Mouse (Mus musculus) liver, embryonic 14.5 days (tissue): Measurements from ENCODE around the gene Ttc17. TPM values are rescaled to one million over a fixed set of nuclear protein-coding genes. Genes with fewer than 3 reads are reported as not detected.

Experiments
- ATAC-seq: fragments of 200-750 bp; cut with Nextera tagmentation; 2 replicates; pipeline ENCODE4 v1.8.0; 2017; ENCODE audit warnings: moderate number of reproducible peaks, mild to moderate bottlenecking, moderate library complexity; ENCODE audit not compliant: insufficient read depth
- DNase-seq, 3 experiments: peaks; one replicate each; pipeline ENCODE4 v3.0.0-alpha.2; 2012 to 2013; ENCODE audit warnings: low read depth in 3 of 3, low spot score in 3 of 3
- H3K27ac ChIP-seq: fragments of 300-500 bp; sonication (generic); 2 replicates; pipeline ENCODE4 v1.5.1; 2014; ENCODE audit warnings: moderate library complexity, mild to moderate bottlenecking, control low read depth, inconsistent platforms
- H3K27me3 ChIP-seq: fragments of 300-500 bp; sonication (generic); 2 replicates; pipeline ENCODE4 v1.6.1; 2014; ENCODE audit warnings: mild to moderate bottlenecking, low read length, moderate library complexity; ENCODE audit not compliant: control insufficient read depth, insufficient read depth
- H3K36me3 ChIP-seq: fragments of 300-500 bp; sonication (generic); replicated peaks from 2 replicates; pipeline ENCODE4 v1.6.1; 2014; ENCODE audit warnings: low read depth; ENCODE audit not compliant: control insufficient read depth, insufficient read depth
- H3K4me1 ChIP-seq, 2 experiments: fragments of 200-500 bp in 1 of 2; fragments of 300-500 bp in 1 of 2; sonication (generic) in 1 of 2; replicated peaks; 2 replicates each; pipeline ENCODE4 v1.6.1; 2012 to 2014; ENCODE audit warnings: antibody characterized with exemption in 1 of 2, inconsistent platforms in 1 of 2, low read length in 1 of 2; ENCODE audit not compliant: control insufficient read depth in 2 of 2, insufficient read depth in 2 of 2
- H3K4me2 ChIP-seq: fragments of 300-500 bp; sonication (generic); 2 replicates; pipeline ENCODE4 v1.6.1; 2014; ENCODE audit warnings: low read depth, mild to moderate bottlenecking, control low read depth, moderate library complexity
- H3K4me3 ChIP-seq, 2 experiments: fragments of 200-500 bp in 1 of 2; fragments of 300-500 bp in 1 of 2; sonication (generic) in 1 of 2; 2 replicates each; pipeline ENCODE4 v1.5.1; 2012 to 2014; ENCODE audit warnings: low read depth in 2 of 2, low read length in 2 of 2, mild to moderate bottlenecking in 2 of 2, control low read depth in 1 of 2, inconsistent platforms in 1 of 2, moderate library complexity in 1 of 2; ENCODE audit not compliant: insufficient read depth in 1 of 2
- H3K9ac ChIP-seq: fragments of 300-500 bp; sonication (generic); replicated peaks from 2 replicates; pipeline ENCODE4 v1.6.1; 2014; ENCODE audit warnings: mild to moderate bottlenecking, control low read depth, moderate library complexity
- H3K9me3 ChIP-seq: fragments of 300-500 bp; sonication (generic); 2 replicates; pipeline ENCODE4 v1.6.1; 2016; ENCODE audit warnings: low read length, mixed read lengths; ENCODE audit not compliant: control insufficient read depth
- CTCF ChIP-seq: IDR thresholded peaks from 2 replicates; pipeline ENCODE4 v1.5.1; 2016; ENCODE audit warnings: antibody characterized with exemption, low read depth, control low read depth
- EP300 ChIP-seq: IDR thresholded peaks from 2 replicates; pipeline ENCODE4 v1.6.1; 2016; ENCODE audit warnings: antibody characterized with exemption, low read depth
- WGBS: fragments of 180-500 bp; shearing (Covaris S2); extraction: QIAGEN DNeasy Blood & Tissue Kit; methylation state at CpG from one replicate; pipeline ENCODE4 v1.1.7; 2014; ENCODE audit not compliant: insufficient replicate concordance; 5-methylcytosine and 5-hydroxymethylcytosine counted together
- polyA plus RNA-seq, 2 experiments: library from polyadenylated mRNA; depleted of rRNA in 1 of 2; stranded (reverse) in 1 of 2; unstranded in 1 of 2; fragments of >200 nt; fragmentation: Nextera tagmentation in 1 of 2; extraction: Ambion mirVana in 1 of 2; gene quantifications; 2 replicates each; pipeline versions ENCODE4 v1.2.1 to v1.2.3; 2012 to 2014

The Ttc17 gene
- polyA plus RNA-seq, 2 experiments = 3.6 to 5.1 TPM

- H3K9me3 ChIP-seq = no peaks in the 10 kb centered on the region
- H3K4me1 ChIP-seq = no peaks in the 10 kb centered on the region
- no peak for ATAC-seq
- H3K36me3 ChIP-seq = no peaks in the 10 kb centered on the region; the same call in 1 of the 2 replicates
- WGBS = 79% methylated on average over 5 of the region's 5 CpGs
- no peak overlapping the region for H3K4me3 ChIP-seq
- no peak for DNase-seq
- no peak for TF ChIP-seq CTCF
- no peak for TF ChIP-seq EP300
- no peak overlapping the region for H3K4me2 ChIP-seq
- H3K9ac ChIP-seq = no peak overlapping the region
- H3K27ac ChIP-seq = no peak overlapping the region
- H3K27me3 ChIP-seq = no peaks in the 10 kb centered on the region
These were observed 67.0 kb downstream of the Ttc17 start for GRCm38 (mm10) chr2:94339495-94339894.

- TF ChIP-seq EP300 = no peak
- no peak for TF ChIP-seq CTCF
These were observed 70.2 kb downstream of the Ttc17 start for GRCm38 (mm10) chr2:94336336-94336735.

DNA sequence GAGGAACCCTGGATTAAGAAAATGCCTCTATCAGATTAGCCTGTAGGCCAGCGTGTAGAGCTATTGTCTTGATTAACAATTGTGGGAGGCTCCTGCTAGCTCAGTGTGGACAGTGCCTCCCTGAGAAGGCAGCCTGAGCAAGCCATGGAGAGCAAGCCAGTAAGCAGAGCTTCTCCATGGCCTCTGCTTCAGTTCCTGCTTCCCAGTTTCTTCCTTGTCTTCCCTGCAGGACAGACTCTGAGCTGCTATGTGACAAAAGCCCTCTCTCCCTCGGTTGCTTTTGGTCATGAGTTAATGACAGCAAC lies 71.8 kb downstream of the Ttc17 start:
- Histone ChIP-seq H3K27ac (no peak overlapping the region), H3K9ac (no peak overlapping the region), H3K27me3 (no peaks in the 10 kb centered on the region), H3K9me3 (no peaks in the 10 kb centered on the region), H3K36me3 (no peaks in the 10 kb centered on the region), H3K4me3 (no peak overlapping the region), H3K4me2 (no peak overlapping the region), H3K4me1 (no peaks in the 10 kb centered on the region)
- TF ChIP-seq EP300 (no peak), CTCF (no peak)
- WGBS = 44% methylated on average over 2 of the region's 2 CpGs
- DNase-seq = no peak
- ATAC-seq = no peak

More at GRCm38 (mm10) chr2:94336336-94336735, 70.2 kb downstream of the Ttc17 start:
- no peak overlapping the region for H3K9ac ChIP-seq
- DNase-seq (no peak), ATAC-seq (no peak)
- H3K27me3 ChIP-seq = no peaks in the 10 kb centered on the region
- no peaks in the 10 kb centered on the region for H3K4me1 ChIP-seq
- H3K27ac ChIP-seq = no peak overlapping the region
- 85% methylated on average over 9 of the region's 9 CpGs for WGBS
- no peak overlapping the region for H3K4me3 ChIP-seq
- no peaks in the 10 kb centered on the region for H3K9me3 ChIP-seq
- H3K4me2 ChIP-seq = no peak overlapping the region
- no peaks in the 10 kb centered on the region; the same call in 1 of the 2 replicates for H3K36me3 ChIP-seq

GRCm38 (mm10) chr2:94333841-94334741 lies 72.4 kb downstream of the Ttc17 start:
- no peak overlapping the region for H3K4me3 ChIP-seq
- ATAC-seq = no peak
- H3K27me3 ChIP-seq = no peaks in the 10 kb centered on the region
- no peak for DNase-seq
- no peaks in the 10 kb centered on the region for H3K36me3 ChIP-seq
- TF ChIP-seq EP300 = no peak
- TF ChIP-seq CTCF = no peak
- 77% methylated on average over 14 of the region's 14 CpGs for WGBS
- H3K4me1 ChIP-seq = no peaks in the 10 kb centered on the region
- no peaks in the 10 kb centered on the region for H3K9me3 ChIP-seq
- no peak overlapping the region for H3K4me2 ChIP-seq
- H3K27ac ChIP-seq = no peak overlapping the region
- no peak overlapping the region for H3K9ac ChIP-seq

DNA sequence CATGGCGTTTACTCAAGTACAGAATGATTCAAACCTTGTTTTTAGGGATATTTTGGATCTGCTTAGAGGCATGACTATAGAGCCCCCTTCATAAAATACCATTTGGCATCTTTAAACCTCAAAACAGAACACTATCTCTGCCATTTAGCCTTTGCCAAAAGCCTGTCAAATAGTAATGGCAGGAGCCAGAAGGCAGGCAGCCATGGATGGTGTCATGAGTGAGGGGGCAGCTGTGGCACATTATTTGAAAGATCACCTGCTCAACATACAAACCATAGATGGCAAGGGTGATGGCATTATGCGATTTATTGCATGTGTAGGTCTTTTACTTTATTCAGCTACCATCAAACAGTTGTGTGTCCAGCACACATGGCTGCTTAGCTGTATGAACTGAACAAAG lies 73.4 kb downstream of the Ttc17 start:
- ATAC-seq (no peak), DNase-seq (no peak)
- no peaks in the 10 kb centered on the region for H3K27me3 ChIP-seq
- H3K9me3 ChIP-seq = no peaks in the 10 kb centered on the region
- no peaks in the 10 kb centered on the region for H3K36me3 ChIP-seq
- 71% methylated on average over 2 of the region's 2 CpGs for WGBS
- H3K4me3 ChIP-seq = no peak overlapping the region
- no peak overlapping the region for H3K9ac ChIP-seq
- H3K27ac ChIP-seq = no peak overlapping the region
- no peaks in the 10 kb centered on the region for H3K4me1 ChIP-seq
- no peak overlapping the region for H3K4me2 ChIP-seq
- no peak for TF ChIP-seq CTCF
- no peak for TF ChIP-seq EP300
